Mouse (Mus musculus): ENCODE measurements around the gene Rab3c. TPM values are rescaled to one million over a fixed set of nuclear protein-coding genes. Genes with fewer than 3 reads are reported as not detected.

The Rab3c gene
- polyA plus RNA-seq, 1 experiment, result 61.4 TPM

DNA sequence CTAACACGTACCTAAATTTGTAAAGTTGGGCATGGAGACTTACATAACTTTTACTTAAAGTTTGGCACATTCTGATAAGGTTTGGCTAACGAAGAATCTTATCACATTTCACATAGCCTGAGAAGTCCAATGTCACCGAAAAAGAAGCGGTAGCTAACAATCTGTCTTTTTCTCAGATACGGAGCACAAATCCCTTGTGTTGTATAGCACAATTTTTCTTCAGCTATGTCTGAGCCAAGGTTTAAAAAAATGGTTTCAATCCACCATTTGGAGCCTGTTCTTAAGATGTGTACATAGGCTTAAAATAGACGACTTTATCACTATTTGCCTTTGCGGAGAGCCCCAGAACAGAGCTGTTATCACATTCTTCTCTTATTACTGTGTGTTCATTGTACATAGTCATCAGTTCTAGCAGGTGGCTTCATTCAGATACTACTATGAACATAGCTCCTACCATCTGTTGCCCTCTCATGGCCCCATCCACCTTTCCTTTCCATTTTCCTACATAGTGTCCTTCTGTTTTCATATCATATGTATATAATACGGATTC lies 69.2 kb downstream of the Rab3c start:
- Histone ChIP-seq H3K4me1 (ENCODE audit: control insufficient read depth, insufficient read depth, low read length) (no peaks in the 10 kb centered on the region; the same call in 1 of the 2 replicates), H3K27ac (ENCODE audit: insufficient read depth, low read length) (no peak overlapping the region), H3K4me3 (ENCODE audit: insufficient read depth, low read length) (no peak overlapping the region)
- TF ChIP-seq POLR2A (IDR thresholded peaks at IDR 0.05; ENCODE audit: extremely low read depth, insufficient read depth, low read length), result no peak
- TF ChIP-seq CTCF (IDR thresholded peaks at IDR 0.05; ENCODE audit: extremely low read depth, insufficient read depth, low read length), result no peak

DNA sequence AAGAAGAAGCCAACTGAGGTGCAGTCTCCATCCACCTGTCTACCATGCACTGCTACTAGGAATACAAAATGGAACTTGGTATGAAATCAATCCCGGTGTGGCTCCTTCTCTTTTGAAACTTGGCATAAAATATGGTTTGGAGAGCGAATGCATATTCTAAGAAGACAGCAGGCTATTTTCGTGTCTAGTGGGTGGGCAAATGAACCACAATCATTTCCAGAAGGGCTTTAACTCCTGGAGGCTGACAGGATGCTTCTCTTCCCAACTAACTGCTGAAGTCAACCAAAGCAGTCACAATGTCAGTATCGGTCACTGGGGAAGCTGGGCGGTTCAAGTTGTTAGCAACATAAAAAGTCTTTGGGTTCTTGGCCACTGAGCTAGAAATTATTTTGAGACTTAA lies 81.9 kb downstream of the Rab3c start:
- Histone ChIP-seq H3K27ac (ENCODE audit: insufficient read depth, low read length) (no peak overlapping the region), H3K4me3 (ENCODE audit: insufficient read depth, low read length) (no peak overlapping the region), H3K4me1 (ENCODE audit: control insufficient read depth, insufficient read depth, low read length) (peaks cover 7% of the 10 kb centered on the region)
- TF ChIP-seq POLR2A (IDR thresholded peaks at IDR 0.05; ENCODE audit: extremely low read depth, insufficient read depth, low read length), result no peak
- TF ChIP-seq CTCF (IDR thresholded peaks at IDR 0.05; ENCODE audit: extremely low read depth, insufficient read depth, low read length), result no peak

- H3K4me3 ChIP-seq (ENCODE audit: insufficient read depth, low read length), result no peak overlapping the region
- no peaks in the 10 kb centered on the region for H3K4me1 ChIP-seq (ENCODE audit: control insufficient read depth, insufficient read depth, low read length)
- no peak overlapping the region for H3K27ac ChIP-seq (ENCODE audit: insufficient read depth, low read length)
- no peak for TF ChIP-seq CTCF (IDR thresholded peaks at IDR 0.05; ENCODE audit: extremely low read depth, insufficient read depth, low read length)
- TF ChIP-seq POLR2A (IDR thresholded peaks at IDR 0.05; ENCODE audit: extremely low read depth, insufficient read depth, low read length), result no peak
Observed at GRCm38 (mm10) chr13:110190039-110190438, 90.8 kb downstream of the Rab3c start.

GRCm38 (mm10) chr13:110184963-110185685 lies 95.7 kb downstream of the Rab3c start:
- TF ChIP-seq POLR2A (IDR thresholded peaks at IDR 0.05; ENCODE audit: extremely low read depth, insufficient read depth, low read length) (no peak), CTCF (IDR thresholded peaks at IDR 0.05; ENCODE audit: extremely low read depth, insufficient read depth, low read length) (no peak)
- no peak overlapping the region for H3K27ac ChIP-seq (ENCODE audit: insufficient read depth, low read length)
- H3K4me1 ChIP-seq (ENCODE audit: control insufficient read depth, insufficient read depth, low read length), result no peaks in the 10 kb centered on the region
- H3K4me3 ChIP-seq (ENCODE audit: insufficient read depth, low read length), result no peak overlapping the region

DNA sequence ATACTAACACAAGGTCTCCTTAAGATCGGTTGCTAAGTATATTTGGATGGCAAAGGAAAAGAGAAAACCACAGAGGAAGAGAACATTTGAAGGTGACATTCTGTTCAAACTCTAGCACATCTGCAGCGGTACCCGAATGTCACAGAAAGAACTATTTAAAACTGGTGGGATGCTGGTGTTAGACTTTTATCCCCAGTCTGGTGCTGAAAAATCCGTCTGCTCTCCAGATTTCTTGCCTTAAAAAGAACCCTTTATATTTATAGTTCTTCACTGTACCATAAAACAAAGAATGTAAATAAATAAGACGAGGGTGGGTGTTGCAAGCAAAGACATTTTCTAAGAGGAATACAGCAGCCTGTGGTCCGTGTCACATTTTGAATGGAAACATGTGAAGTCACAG lies 105.1 kb downstream of the Rab3c start:
- 0 out of 2 replicates have a peak overlapping the region, but pooled peaks have one; percentile 56 for H3K27ac ChIP-seq (ENCODE audit: insufficient read depth, low read length)
- no peak overlapping the region for H3K4me3 ChIP-seq (ENCODE audit: insufficient read depth, low read length)
- no peak for TF ChIP-seq CTCF (IDR thresholded peaks at IDR 0.05; ENCODE audit: extremely low read depth, insufficient read depth, low read length)
- H3K4me1 ChIP-seq (ENCODE audit: control insufficient read depth, insufficient read depth, low read length), result peaks cover 1% of the 10 kb centered on the region; the same call in 1 of the 2 replicates

GRCm38 (mm10) chr13:110169669-110170068 lies 111.1 kb downstream of the Rab3c start:
- Histone ChIP-seq H3K4me1 (ENCODE audit: control insufficient read depth, insufficient read depth, low read length) (no peaks in the 10 kb centered on the region), H3K27ac (ENCODE audit: insufficient read depth, low read length) (no peak overlapping the region), H3K4me3 (ENCODE audit: insufficient read depth, low read length) (no peak overlapping the region)
- TF ChIP-seq CTCF (IDR thresholded peaks at IDR 0.05; ENCODE audit: extremely low read depth, insufficient read depth, low read length) (no peak), POLR2A (IDR thresholded peaks at IDR 0.05; ENCODE audit: extremely low read depth, insufficient read depth, low read length) (no peak)

DNA sequence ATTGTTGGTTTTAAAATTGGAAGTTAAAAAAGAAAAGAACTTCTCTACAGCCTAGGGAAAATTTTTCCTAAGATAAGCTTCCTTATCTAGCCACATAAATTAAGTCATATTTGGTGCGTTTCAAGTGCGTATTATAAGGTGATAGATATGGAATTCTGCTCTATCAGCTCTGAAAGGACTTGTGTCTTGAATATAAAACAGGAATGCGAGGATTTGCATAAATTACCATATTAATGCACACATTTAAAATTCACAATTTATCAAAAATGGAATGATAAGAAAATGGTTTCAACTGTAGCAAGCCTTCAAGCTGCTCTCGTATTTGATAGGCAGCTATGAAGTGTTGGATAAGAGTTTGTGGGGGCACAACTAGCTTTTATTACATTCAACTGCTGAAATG lies 111.6 kb downstream of the Rab3c start:
- no peak for TF ChIP-seq CTCF (IDR thresholded peaks at IDR 0.05; ENCODE audit: extremely low read depth, insufficient read depth, low read length)
- no peak for TF ChIP-seq POLR2A (IDR thresholded peaks at IDR 0.05; ENCODE audit: extremely low read depth, insufficient read depth, low read length)
- H3K4me1 ChIP-seq (ENCODE audit: control insufficient read depth, insufficient read depth, low read length), result no peaks in the 10 kb centered on the region
- no peak overlapping the region for H3K27ac ChIP-seq (ENCODE audit: insufficient read depth, low read length)
- no peak overlapping the region for H3K4me3 ChIP-seq (ENCODE audit: insufficient read depth, low read length)

DNA sequence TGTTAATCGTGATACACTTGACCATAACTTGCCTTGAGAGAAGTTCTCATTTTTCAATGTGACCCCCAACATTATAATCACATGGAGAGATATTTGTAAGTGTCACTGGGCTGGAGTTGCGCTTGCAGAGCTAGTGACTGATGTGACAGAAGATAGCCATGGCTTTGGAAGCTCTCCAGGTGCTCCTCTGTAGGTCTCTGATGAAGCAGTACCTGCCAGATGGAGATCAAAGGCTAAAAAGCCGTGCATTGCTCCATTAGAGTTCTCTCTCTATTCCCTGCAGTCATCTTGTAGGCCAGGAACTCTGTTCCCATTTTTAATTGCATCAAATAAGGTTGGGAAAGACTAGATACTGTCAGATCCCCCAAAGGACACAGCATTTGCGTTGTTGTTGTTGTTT lies 112.2 kb downstream of the Rab3c start:
- no peak overlapping the region for H3K27ac ChIP-seq (ENCODE audit: insufficient read depth, low read length)
- TF ChIP-seq POLR2A (IDR thresholded peaks at IDR 0.05; ENCODE audit: extremely low read depth, insufficient read depth, low read length) (no peak), CTCF (IDR thresholded peaks at IDR 0.05; ENCODE audit: extremely low read depth, insufficient read depth, low read length) (no peak)

GRCm38 (mm10) chr13:110166622-110167330 lies 114.0 kb downstream of the Rab3c start:
- no peak for TF ChIP-seq CTCF (IDR thresholded peaks at IDR 0.05; ENCODE audit: extremely low read depth, insufficient read depth, low read length)
- TF ChIP-seq POLR2A (IDR thresholded peaks at IDR 0.05; ENCODE audit: extremely low read depth, insufficient read depth, low read length), result no peak
- Histone ChIP-seq H3K4me3 (ENCODE audit: insufficient read depth, low read length) (no peak overlapping the region), H3K27ac (ENCODE audit: insufficient read depth, low read length) (no peak overlapping the region), H3K4me1 (ENCODE audit: control insufficient read depth, insufficient read depth, low read length) (no peaks in the 10 kb centered on the region)

More for the DNA sequence above, 112.2 kb downstream of the Rab3c start:
- H3K4me1 ChIP-seq (ENCODE audit: control insufficient read depth, insufficient read depth, low read length), result no peaks in the 10 kb centered on the region
- no peak overlapping the region for H3K4me3 ChIP-seq (ENCODE audit: insufficient read depth, low read length)

DNA sequence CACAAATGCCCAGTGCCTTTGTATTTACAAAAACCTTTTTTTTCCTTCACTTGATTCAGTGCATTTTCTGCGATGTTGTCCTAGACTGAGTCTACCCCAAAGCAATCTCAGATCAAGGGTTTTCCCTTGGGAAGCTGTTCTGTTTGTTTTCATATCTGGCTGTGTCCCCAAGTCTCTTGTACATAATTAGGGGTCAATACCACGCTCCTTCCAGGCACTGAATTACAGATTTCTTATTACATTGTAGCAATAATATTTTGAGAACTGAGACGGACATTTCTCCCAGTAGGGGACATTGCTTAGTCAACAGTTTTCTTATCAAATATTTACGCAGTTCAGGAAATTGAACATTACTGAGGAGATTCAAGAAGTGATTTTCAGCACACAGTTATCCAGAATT lies 120.8 kb downstream of the Rab3c start:
- Histone ChIP-seq H3K4me3 (ENCODE audit: insufficient read depth, low read length) (no peak overlapping the region), H3K27ac (ENCODE audit: insufficient read depth, low read length) (no peak overlapping the region)
- TF ChIP-seq CTCF (IDR thresholded peaks at IDR 0.05; ENCODE audit: extremely low read depth, insufficient read depth, low read length), result no peak
- no peak for TF ChIP-seq POLR2A (IDR thresholded peaks at IDR 0.05; ENCODE audit: extremely low read depth, insufficient read depth, low read length)

More for the DNA sequence above, 120.8 kb downstream of the Rab3c start:
- no peaks in the 10 kb centered on the region for H3K4me1 ChIP-seq (ENCODE audit: control insufficient read depth, insufficient read depth, low read length)

Measured in cortical plate, adult 2 months (tissue).